Comparison of ENCODE assay signal across 9 mouse cellular contexts in the genomic region with DNA sequence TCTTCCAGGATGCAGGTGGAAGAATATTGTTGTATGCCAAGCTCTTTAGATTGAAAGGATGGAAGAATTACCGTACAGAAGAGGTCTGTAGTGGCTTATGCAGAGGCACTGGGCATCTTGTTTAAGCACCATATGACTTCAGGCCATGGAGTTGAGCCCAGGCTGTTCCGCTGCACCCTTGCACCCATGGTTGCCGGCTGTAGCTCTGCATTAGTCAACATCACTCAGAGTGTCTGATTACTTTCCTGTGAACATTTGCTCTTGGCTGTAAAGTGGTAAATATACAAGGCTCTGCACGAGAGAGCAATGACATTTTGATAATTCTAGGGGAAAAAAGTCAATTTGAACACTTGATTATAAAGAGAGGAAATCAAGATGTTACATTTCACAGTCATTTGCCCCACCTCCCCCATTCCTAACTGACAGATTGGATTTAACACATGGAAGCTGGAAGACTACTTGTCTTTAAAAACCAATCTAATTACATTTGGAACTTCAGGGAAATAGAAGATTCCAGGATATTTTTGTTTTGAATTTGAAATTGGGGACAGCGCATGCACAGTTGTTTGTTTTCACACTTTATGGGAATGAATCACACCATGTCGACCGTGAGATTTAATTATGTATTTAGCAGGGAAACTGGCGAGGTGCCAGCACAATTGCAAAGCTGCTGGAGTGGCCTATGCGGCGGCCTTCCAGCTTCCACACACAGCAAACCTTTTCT.
A peak's percentile ranks its signal among the peaks of the same experiment; 100 is the strongest.
DNase-seq lines count a peak whose midpoint lies in the region; ATAC-seq and TF ChIP-seq lines count a peak whose summit lies in the region.
"Had no signal": no experiment of that assay in that cellular context is flagged by ENCODE, and none has a peak within 500 bp of the region (broad histone marks: within the 10 kb centered on the region; RNA-seq: fewer than 3 reads in every experiment).

No protein-coding gene starts in this region.

- H3K9me3 ChIP-seq in forebrain, embryonic 12.5 days: no peaks in the 10 kb centered on the region
- H3K9me3 ChIP-seq in neural tube, embryonic 13.5 days: no peaks in the 10 kb centered on the region
- no peaks in the 10 kb centered on the region for H3K9me3 ChIP-seq in intestine, postnatal 0 days (ENCODE audit: control insufficient read depth)
- H3K9me3 ChIP-seq: limb, embryonic 13.5 days had no signal

- no peaks in the 10 kb centered on the region for H3K36me3 ChIP-seq in forebrain, embryonic 12.5 days (replicated peaks)
- H3K36me3 ChIP-seq in neural tube, embryonic 13.5 days: no peaks in the 10 kb centered on the region
- no peaks in the 10 kb centered on the region for H3K36me3 ChIP-seq in intestine, postnatal 0 days (ENCODE audit: control insufficient read depth, insufficient read depth)
- H3K36me3 ChIP-seq: limb, embryonic 13.5 days had no signal

- H3K9ac ChIP-seq in forebrain, embryonic 12.5 days: no peak overlapping the region
- no peak overlapping the region for H3K9ac ChIP-seq in neural tube, embryonic 13.5 days
- no peak overlapping the region for H3K9ac ChIP-seq in intestine, postnatal 0 days (ENCODE audit: low read depth, low read length)
- H3K9ac ChIP-seq: limb, embryonic 13.5 days had no signal

- H3K4me1 ChIP-seq in forebrain, embryonic 12.5 days: no peaks in the 10 kb centered on the region
- H3K4me1 ChIP-seq in neural tube, embryonic 13.5 days (replicated peaks): peaks cover 6% of the 10 kb centered on the region; the same call in 1 of the 2 replicates
- no peaks in the 10 kb centered on the region for H3K4me1 ChIP-seq in intestine, postnatal 0 days (replicated peaks; ENCODE audit: control insufficient read depth, insufficient read depth, low read length)
- H3K4me1 ChIP-seq: limb, embryonic 13.5 days had no signal

- peak; percentile 11 for DNase-seq in heart, postnatal 4 days
- DNase-seq in heart, adult 18-20 months: no peak
- DNase-seq in large intestine, adult 2 months (ENCODE audit: low read depth, low spot score): peak; percentile 14
- no peak for DNase-seq in urinary bladder, adult 2 months (ENCODE audit: low spot score)

- no peak overlapping the region for H3K4me2 ChIP-seq in forebrain, embryonic 12.5 days
- H3K4me2 ChIP-seq in neural tube, embryonic 13.5 days: peak overlapping the region; percentile 13; the same call in 1 of the 2 replicates
- H3K4me2 ChIP-seq in intestine, postnatal 0 days (replicated peaks; ENCODE audit: low read depth): no peak overlapping the region
- H3K4me2 ChIP-seq: limb, embryonic 13.5 days had no signal

- H3K27ac ChIP-seq in forebrain, embryonic 12.5 days: no peak overlapping the region
- H3K27ac ChIP-seq in neural tube, embryonic 13.5 days (replicated peaks): no peak overlapping the region
- no peak overlapping the region for H3K27ac ChIP-seq in intestine, postnatal 0 days (ENCODE audit: low read depth, low read length)
- H3K27ac ChIP-seq: limb, embryonic 13.5 days had no signal

- TF ChIP-seq CTCF in intestine, postnatal 0 days (IDR thresholded peaks at IDR 0.05; ENCODE audit: low read depth): no peak

- no peaks in the 10 kb centered on the region for H3K27me3 ChIP-seq in forebrain, embryonic 12.5 days
- H3K27me3 ChIP-seq in neural tube, embryonic 13.5 days: no peaks in the 10 kb centered on the region
- no peaks in the 10 kb centered on the region for H3K27me3 ChIP-seq in intestine, postnatal 0 days (replicated peaks; ENCODE audit: control insufficient read depth, insufficient read depth, low read length)
- H3K27me3 ChIP-seq: limb, embryonic 13.5 days had no signal

- ATAC-seq in forebrain, embryonic 12.5 days (ENCODE audit: low FRiP score): peak; percentile 74; the same call in 1 of the 2 replicates
- peak; percentile 50; the same call in 1 of the 2 replicates for ATAC-seq in neural tube, embryonic 13.5 days (ENCODE audit: low read depth)
- ATAC-seq in intestine, postnatal 0 days: no peak
- ATAC-seq in megakaryocyte-erythroid progenitor cell, adult 5-6 weeks (replicated peaks; ENCODE audit: low FRiP score, low TSS enrichment, poor library complexity, severe bottlenecking): no peak

- WGBS in forebrain, embryonic 12.5 days: 58% methylated on average over 10 of the region's 10 CpGs
- WGBS in large intestine, adult 2 months: 24% methylated on average over 10 of the region's 10 CpGs
- WGBS in neural tube, embryonic 13.5 days: 56% methylated on average over 10 of the region's 10 CpGs
- WGBS in intestine, postnatal 0 days: 50% methylated on average over 10 of the region's 10 CpGs

- H3K4me3 ChIP-seq in forebrain, embryonic 12.5 days (replicated peaks): no peak overlapping the region
- no peak overlapping the region for H3K4me3 ChIP-seq in neural tube, embryonic 13.5 days
- H3K4me3 ChIP-seq in intestine, postnatal 0 days (ENCODE audit: low read depth, low read length): no peak overlapping the region
- H3K4me3 ChIP-seq: limb, embryonic 13.5 days had no signal

Comparison
In these comparisons a context has a peak if more than half of its experiments do, and no peak if none do; other contexts are left out.
1. DNase-seq: peak in heart, postnatal 4 days (single experiment) and large intestine, adult 2 months (single experiment); none in heart, adult 18-20 months (0 of 2) and urinary bladder, adult 2 months (single experiment).
2. ATAC-seq: peak in forebrain, embryonic 12.5 days (single experiment) and neural tube, embryonic 13.5 days (single experiment); none in intestine, postnatal 0 days (single experiment) and megakaryocyte-erythroid progenitor cell, adult 5-6 weeks (single experiment).